Mouse (Mus musculus): ENCODE results near the gene Arl4c. TPM values are rescaled to one million over a fixed set of nuclear protein-coding genes. Genes with fewer than 3 reads are reported as not detected.

Gene Arl4c
- polyA plus RNA-seq, 1 experiment: not detected

DNA sequence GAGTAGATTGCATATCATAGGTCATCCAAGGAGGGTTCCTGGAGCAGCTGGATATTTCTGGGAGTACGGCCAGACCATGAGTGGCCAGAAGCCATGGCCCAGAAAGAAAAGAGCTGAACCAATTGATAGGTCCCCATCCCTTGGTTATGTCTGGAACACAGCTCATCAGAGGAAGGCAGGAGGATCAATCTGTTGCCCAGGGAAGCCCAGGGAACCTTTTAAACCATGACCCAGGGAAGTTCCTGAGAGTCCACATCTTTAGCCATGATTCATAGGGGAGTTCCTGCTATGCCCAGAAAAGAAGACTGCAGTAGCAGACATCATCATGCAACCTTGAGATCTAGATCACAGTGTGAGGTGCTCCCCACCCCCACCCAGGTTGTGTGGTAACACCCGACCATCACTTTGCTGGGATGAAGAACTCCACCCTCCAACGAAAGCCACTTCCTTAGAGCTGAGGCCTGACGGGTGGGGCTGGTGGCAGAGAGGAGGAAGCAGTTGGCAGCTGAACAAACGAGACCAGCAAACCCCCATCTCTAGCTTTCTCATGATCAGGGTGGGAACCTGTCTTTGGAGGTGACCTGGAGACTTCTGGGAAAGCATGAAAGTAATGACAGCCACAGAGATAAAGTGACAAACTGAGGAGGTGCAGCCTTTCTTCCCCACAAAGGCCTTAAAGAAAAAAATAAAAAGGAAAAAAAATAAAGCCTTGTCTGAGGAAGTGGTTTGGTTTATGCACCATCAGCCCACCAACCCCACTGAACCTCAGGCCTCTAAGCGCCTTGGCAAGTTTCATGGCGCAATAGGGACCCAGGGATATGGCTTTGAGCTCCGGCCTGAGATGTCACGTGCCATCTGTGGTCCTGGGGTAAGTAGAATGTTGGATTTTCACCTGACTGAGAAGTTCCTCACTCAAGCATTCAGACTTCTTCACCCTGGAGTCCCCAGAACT lies 47.2 kb downstream of the Arl4c start:
- WGBS: 81% methylated on average over 9 of the region's 9 CpGs
- TF ChIP-seq POLR2A (IDR thresholded peaks at IDR 0.05; ENCODE audit: insufficient read depth, low read depth, low read length): no peak
- TF ChIP-seq CTCF (IDR thresholded peaks at IDR 0.05; ENCODE audit: insufficient read depth, low read depth, low read length): no peak
- Histone ChIP-seq H3K4me1 (ENCODE audit: control insufficient read depth, insufficient read depth, low read length) (peaks cover 10% of the 10 kb centered on the region; the same call in 1 of the 2 replicates), H3K4me3 (ENCODE audit: insufficient read depth, low read depth, low read length) (no peak overlapping the region), H3K27ac (ENCODE audit: insufficient read depth, low read depth, low read length) (no peak overlapping the region)

DNA sequence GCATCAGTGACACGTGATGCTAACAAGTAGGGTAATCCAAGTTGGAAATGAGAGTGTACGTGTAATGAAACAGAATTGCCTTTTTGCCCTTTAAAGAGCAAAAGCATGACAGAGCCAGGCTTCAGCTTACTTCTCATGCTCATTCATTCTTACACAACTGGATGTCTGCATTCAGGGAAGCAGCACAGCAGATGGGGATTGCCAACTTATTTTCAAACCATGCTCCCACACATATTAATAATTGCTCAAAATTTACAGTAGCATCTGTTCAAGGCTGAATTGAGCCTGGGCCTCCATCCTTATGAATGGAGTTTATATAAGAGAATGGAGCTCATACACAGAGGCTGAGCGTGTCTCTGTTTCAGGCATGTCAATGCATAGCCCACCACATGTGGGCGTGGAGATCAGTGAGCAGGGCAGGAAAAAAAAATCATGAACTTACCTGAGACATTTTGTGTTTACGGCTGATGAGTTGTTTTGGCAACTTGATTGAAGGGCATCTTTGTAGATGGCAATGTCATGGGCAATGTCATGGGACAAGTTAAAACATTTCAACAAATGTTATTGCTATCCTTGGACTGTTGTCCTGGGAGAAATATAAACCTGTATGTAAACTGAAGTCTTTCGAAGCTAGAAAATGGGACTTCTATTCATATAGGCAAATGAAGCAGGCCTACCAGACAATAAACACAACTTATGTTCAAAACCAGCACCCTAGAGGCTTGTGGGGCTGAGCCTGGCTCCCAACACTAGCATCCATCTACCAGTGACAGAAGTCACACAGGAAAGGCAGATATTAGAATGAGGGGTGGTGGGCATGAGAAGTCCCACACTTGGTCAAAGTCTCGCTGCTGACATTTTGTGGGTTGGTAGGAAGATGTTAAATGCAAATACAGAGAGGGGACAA lies 48.2 kb downstream of the Arl4c start:
- H3K27ac ChIP-seq (ENCODE audit: insufficient read depth, low read depth, low read length): no peak overlapping the region
- peaks cover 10% of the 10 kb centered on the region; the same call in 1 of the 2 replicates for H3K4me1 ChIP-seq (ENCODE audit: control insufficient read depth, insufficient read depth, low read length)
- no peak for TF ChIP-seq POLR2A (IDR thresholded peaks at IDR 0.05; ENCODE audit: insufficient read depth, low read depth, low read length)
- 89% methylated on average over 7 of the region's 7 CpGs for WGBS
- H3K4me3 ChIP-seq (ENCODE audit: insufficient read depth, low read depth, low read length): no peak overlapping the region

- H3K4me1 ChIP-seq (ENCODE audit: control insufficient read depth, insufficient read depth, low read length): 0 out of 2 replicates have a peak, but pooled peaks cover 4% of the 10 kb centered on the region
- 84% methylated on average over 8 of the region's 8 CpGs for WGBS
- no peak overlapping the region for H3K27ac ChIP-seq (ENCODE audit: insufficient read depth, low read depth, low read length)
- TF ChIP-seq CTCF (IDR thresholded peaks at IDR 0.05; ENCODE audit: insufficient read depth, low read depth, low read length) (no peak), POLR2A (IDR thresholded peaks at IDR 0.05; ENCODE audit: insufficient read depth, low read depth, low read length) (no peak)
- H3K4me3 ChIP-seq (ENCODE audit: insufficient read depth, low read depth, low read length): no peak overlapping the region
Observed at GRCm38 (mm10) chr1:88652682-88653081, 49.3 kb downstream of the Arl4c start.

DNA sequence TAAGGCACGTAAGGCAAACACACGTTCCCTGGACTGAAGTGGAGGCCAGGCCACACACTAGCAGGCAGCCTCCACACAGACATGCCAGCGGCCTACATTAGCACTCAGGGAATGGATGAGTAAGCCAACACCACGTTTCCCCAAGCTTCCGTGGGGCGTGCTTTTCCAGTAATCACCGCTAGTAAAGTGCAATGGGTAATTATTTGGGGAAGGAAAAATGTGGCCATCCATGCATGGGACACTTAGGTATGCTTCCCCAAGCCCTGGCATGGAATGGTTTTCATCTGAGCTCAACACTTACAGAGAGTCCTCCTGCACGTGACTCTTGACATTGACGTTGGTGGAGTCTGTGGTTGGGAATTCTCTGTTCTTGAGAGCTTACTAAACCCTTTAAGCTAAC lies 50.4 kb downstream of the Arl4c start:
- H3K4me1 ChIP-seq (ENCODE audit: control insufficient read depth, insufficient read depth, low read length): 0 out of 2 replicates have a peak, but pooled peaks cover 4% of the 10 kb centered on the region
- H3K4me3 ChIP-seq (ENCODE audit: insufficient read depth, low read depth, low read length): no peak overlapping the region
- TF ChIP-seq POLR2A (IDR thresholded peaks at IDR 0.05; ENCODE audit: insufficient read depth, low read depth, low read length) (no peak), CTCF (IDR thresholded peaks at IDR 0.05; ENCODE audit: insufficient read depth, low read depth, low read length) (no peak)
- H3K27ac ChIP-seq (ENCODE audit: insufficient read depth, low read depth, low read length): no peak overlapping the region
- WGBS: 60% methylated on average over 9 of the region's 9 CpGs

DNA sequence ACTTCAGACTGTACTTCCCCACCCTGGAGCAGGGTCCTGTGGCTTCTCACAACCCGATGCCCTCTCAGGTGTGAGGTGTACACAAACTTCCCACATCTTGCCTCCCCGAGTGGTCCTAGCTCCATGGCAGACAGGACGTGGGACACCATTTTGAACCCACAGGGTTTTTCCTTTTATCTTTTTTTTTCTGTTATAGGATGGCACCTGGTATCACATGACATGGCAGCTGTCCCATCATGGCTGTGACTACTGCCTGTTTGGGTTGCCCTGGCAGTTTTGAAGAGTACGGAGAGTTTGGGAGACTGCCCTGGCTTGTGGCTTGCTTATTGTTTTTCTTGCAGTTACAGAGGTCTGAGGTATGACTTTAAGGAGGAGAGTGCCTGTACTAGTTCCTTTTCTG lies 53.3 kb downstream of the Arl4c start:
- H3K27ac ChIP-seq (ENCODE audit: insufficient read depth, low read depth, low read length): no peak overlapping the region
- 95% methylated on average over 4 of the region's 4 CpGs for WGBS
- no peak for TF ChIP-seq CTCF (IDR thresholded peaks at IDR 0.05; ENCODE audit: insufficient read depth, low read depth, low read length)
- TF ChIP-seq POLR2A (IDR thresholded peaks at IDR 0.05; ENCODE audit: insufficient read depth, low read depth, low read length): no peak
- H3K4me1 ChIP-seq (ENCODE audit: control insufficient read depth, insufficient read depth, low read length): no peaks in the 10 kb centered on the region
- no peak overlapping the region for H3K4me3 ChIP-seq (ENCODE audit: insufficient read depth, low read depth, low read length)

DNA sequence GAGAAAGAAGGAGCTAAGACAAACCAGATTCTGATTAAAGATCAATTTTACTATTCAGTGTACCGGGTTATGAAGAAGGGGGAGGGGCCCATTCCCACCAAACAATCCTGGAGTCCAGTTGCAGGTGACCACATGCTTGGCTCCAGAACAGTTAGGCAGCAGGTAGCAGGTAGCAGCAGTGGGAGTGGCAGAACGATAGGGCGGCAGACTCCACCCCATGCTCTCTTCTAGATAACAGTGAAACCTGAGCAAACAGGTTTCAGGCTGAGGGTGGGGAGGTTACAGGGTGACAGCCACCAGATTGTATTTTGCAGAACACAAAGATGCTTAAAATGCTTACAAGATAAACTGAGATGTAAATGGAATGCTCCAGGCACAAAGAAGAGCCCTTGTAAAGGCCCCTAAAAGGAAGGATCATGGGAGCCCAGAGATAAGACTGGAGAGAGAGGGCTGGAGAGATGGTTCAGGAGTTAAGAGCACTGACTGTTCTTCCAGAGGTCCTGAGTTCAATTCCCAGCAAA lies 56.4 kb downstream of the Arl4c start:
- H3K4me3 ChIP-seq (ENCODE audit: insufficient read depth, low read depth, low read length): no peak overlapping the region
- H3K27ac ChIP-seq (ENCODE audit: insufficient read depth, low read depth, low read length): no peak overlapping the region
- WGBS: 87% methylated on average over 3 of the region's 3 CpGs
- TF ChIP-seq POLR2A (IDR thresholded peaks at IDR 0.05; ENCODE audit: insufficient read depth, low read depth, low read length) (no peak), CTCF (IDR thresholded peaks at IDR 0.05; ENCODE audit: insufficient read depth, low read depth, low read length) (no peak)
- H3K4me1 ChIP-seq (ENCODE audit: control insufficient read depth, insufficient read depth, low read length): no peaks in the 10 kb centered on the region

DNA sequence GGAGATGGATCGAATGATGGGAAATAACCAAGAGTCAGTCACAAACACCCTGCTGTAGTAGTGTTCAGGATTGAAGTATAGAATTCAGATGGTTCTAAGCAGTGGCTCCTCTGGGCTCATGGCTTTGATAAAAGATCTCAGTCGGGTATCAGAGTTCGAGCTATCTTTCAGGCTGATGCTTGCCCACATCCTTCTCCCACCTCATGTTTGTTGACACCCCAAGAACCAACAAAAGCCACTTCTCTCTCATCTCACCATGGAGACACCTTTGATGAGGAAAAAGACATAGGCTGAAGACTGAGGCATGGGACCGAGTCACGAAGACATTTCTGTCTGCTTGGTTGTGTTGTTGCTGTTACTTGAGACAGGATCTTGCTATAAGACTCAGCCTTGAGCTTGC lies 57.6 kb downstream of the Arl4c start:
- Histone ChIP-seq H3K4me1 (ENCODE audit: control insufficient read depth, insufficient read depth, low read length) (no peaks in the 10 kb centered on the region), H3K27ac (ENCODE audit: insufficient read depth, low read depth, low read length) (no peak overlapping the region), H3K4me3 (ENCODE audit: insufficient read depth, low read depth, low read length) (no peak overlapping the region)
- 97% methylated on average over 5 of the region's 5 CpGs for WGBS
- TF ChIP-seq POLR2A (IDR thresholded peaks at IDR 0.05; ENCODE audit: insufficient read depth, low read depth, low read length) (no peak), CTCF (IDR thresholded peaks at IDR 0.05; ENCODE audit: insufficient read depth, low read depth, low read length) (no peak)

DNA sequence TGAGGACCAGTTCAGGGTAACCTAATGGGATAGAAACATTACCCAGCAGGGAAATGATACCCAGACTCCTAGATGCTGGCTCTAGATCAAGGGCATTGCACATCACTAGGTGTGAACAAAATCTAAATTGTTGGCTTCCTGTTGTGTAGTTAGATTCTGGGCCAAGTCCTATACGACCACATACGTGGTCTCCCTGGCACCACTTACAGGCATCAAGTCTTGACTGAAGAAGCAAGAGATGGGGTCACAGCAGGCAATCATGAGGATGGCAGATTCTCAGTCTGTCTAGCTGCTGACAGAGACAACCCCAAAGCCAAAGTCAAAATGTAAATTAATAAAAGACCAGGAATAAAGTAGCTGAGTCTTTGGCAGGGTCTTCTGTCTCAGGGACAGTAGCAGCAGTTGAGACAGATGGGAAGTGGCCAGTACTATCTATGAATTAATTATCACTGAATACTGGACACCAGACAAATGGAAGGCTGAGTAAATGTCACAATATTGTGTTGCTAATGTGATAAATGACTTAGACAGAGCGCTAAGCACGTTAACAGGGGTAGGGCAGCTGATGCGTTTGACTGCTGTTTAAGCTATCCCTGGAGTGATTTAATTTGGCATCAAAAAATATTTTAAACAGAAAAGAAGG lies 58.7 kb downstream of the Arl4c start:
- Histone ChIP-seq H3K4me3 (ENCODE audit: insufficient read depth, low read depth, low read length) (no peak overlapping the region), H3K27ac (ENCODE audit: insufficient read depth, low read depth, low read length) (no peak overlapping the region), H3K4me1 (ENCODE audit: control insufficient read depth, insufficient read depth, low read length) (no peaks in the 10 kb centered on the region)
- WGBS: 87% methylated on average over 5 of the region's 5 CpGs
- no peak for TF ChIP-seq POLR2A (IDR thresholded peaks at IDR 0.05; ENCODE audit: insufficient read depth, low read depth, low read length)
- TF ChIP-seq CTCF (IDR thresholded peaks at IDR 0.05; ENCODE audit: insufficient read depth, low read depth, low read length): no peak

Data from olfactory bulb, adult 2 months (tissue).